Mouse (Mus musculus): ENCODE results near the gene Pias3. TPM values are rescaled to one million over a fixed set of nuclear protein-coding genes. Genes with fewer than 3 reads are reported as not detected.

Gene Pias3
- total and polyA plus RNA-seq, 2 experiments from 2014 or later = 29.8 to 32.9 TPM

DNA sequence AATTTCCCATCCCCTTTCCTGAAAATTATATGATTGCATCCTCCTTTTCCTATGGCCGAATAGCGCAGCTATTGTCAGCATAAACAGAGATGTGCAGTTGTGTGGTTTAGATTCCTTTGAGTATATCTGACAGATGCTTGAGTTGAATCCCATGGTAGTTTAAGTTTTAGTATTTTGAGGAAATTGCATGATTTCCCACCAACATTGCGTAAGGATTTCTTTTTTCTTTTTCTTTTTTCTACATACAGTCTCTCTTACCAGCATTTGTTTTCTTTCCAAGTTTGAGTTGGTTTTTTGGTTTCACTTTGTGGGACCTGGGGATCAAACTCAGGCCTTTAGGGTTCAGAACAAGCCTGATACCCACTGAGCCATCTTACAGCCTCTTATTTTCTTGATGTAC is 48.2 kb downstream of the Pias3 start:
- Histone ChIP-seq H3K9ac (no peak overlapping the region), H3K27ac (ENCODE audit: low read depth, low read length) (no peak overlapping the region), H3K4me1 (ENCODE audit: insufficient read depth) (no peaks in the 10 kb centered on the region), H3K27me3 (ENCODE audit: insufficient read depth, low read length) (no peaks in the 10 kb centered on the region), H3K4me3 (ENCODE audit: low read depth, low read length) (no peak overlapping the region), H3K4me2 (ENCODE audit: low read depth) (no peak overlapping the region), H3K36me3 (ENCODE audit: insufficient read depth) (no peaks in the 10 kb centered on the region), H3K9me3 (ENCODE audit: low read length) (no peaks in the 10 kb centered on the region)
- no peak for DNase-seq
- TF ChIP-seq CTCF (IDR thresholded peaks at IDR 0.05; ENCODE audit: low read depth) = no peak
- no peak for ATAC-seq
- WGBS = 96% methylated on average over 3 of the region's 3 CpGs

DNA sequence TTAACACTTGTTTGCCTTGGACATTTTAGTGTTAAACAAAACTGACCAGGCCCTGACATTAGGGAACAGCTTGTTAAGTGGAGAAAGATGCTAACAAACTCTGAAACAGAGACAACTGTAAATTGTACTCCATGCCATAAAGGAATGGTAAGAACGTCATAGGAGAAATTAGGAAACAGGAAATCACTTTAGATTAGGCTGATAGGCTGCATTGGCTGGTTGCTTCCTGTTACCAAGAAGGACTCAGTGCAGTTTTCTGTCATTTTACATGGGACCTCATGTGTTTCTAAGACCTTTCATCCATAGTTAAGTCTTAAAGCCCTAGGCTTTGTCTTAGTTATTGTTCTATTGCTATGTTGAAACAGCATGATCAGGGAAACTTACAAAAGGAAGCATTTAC is 50.6 kb downstream of the Pias3 start:
- no peak overlapping the region for H3K9ac ChIP-seq
- no peaks in the 10 kb centered on the region for H3K27me3 ChIP-seq (ENCODE audit: insufficient read depth, low read length)
- 83% methylated on average over 1 of the region's 1 CpGs for WGBS
- H3K27ac ChIP-seq (ENCODE audit: low read depth, low read length) = no peak overlapping the region
- H3K36me3 ChIP-seq (ENCODE audit: insufficient read depth) = no peaks in the 10 kb centered on the region
- ATAC-seq (no peak), DNase-seq (no peak)
- H3K4me2 ChIP-seq (ENCODE audit: low read depth) = no peak overlapping the region
- no peaks in the 10 kb centered on the region for H3K9me3 ChIP-seq (ENCODE audit: low read length)
- H3K4me1 ChIP-seq (ENCODE audit: insufficient read depth) = no peaks in the 10 kb centered on the region
- H3K4me3 ChIP-seq (ENCODE audit: low read depth, low read length) = no peak overlapping the region
- TF ChIP-seq CTCF (IDR thresholded peaks at IDR 0.05; ENCODE audit: low read depth) = no peak

Other genes starting within 250 kb of the Pias3 start
- gene BC107364, start 244.1 kb upstream of the Pias3 start, total RNA-seq (2014; rRNA removed) = not detected in 2 replicates
- not detected in 2 replicates for gene BC107364, start 244.1 kb upstream of the Pias3 start, polyA plus RNA-seq (2015; fragmentation: Nextera tagmentation; extraction: Ambion mirVana)
- gene Hfe2, start 171.2 kb upstream of the Pias3 start, total RNA-seq (2014; rRNA removed) = 0.54 and 1.6 TPM in 2 replicates
- 0.82 and 1.4 TPM in 2 replicates for gene Hfe2, start 171.2 kb upstream of the Pias3 start, polyA plus RNA-seq (2015; fragmentation: Nextera tagmentation; extraction: Ambion mirVana)
- 122 and 176 TPM in 2 replicates for gene Txnip, start 138.4 kb upstream of the Pias3 start, total RNA-seq (2014; rRNA removed)
- gene Txnip, start 138.4 kb upstream of the Pias3 start, polyA plus RNA-seq (2015; fragmentation: Nextera tagmentation; extraction: Ambion mirVana) = 116 and 135 TPM in 2 replicates
- gene Gm16253, start 119.4 kb upstream of the Pias3 start, total RNA-seq (2014; rRNA removed) = not detected in 2 replicates
- gene Gm16253, start 119.4 kb upstream of the Pias3 start, polyA plus RNA-seq (2015; fragmentation: Nextera tagmentation; extraction: Ambion mirVana) = not detected in 2 replicates
- gene Polr3gl, start 102.2 kb upstream of the Pias3 start, total RNA-seq (2014; rRNA removed) = 25.7 and 31.8 TPM in 2 replicates
- gene Polr3gl, start 102.2 kb upstream of the Pias3 start, polyA plus RNA-seq (2015; fragmentation: Nextera tagmentation; extraction: Ambion mirVana) = 27.8 and 35.9 TPM in 2 replicates
- 17.7 and 19.3 TPM in 2 replicates for gene Ankrd34a, start 99.7 kb upstream of the Pias3 start, total RNA-seq (2014; rRNA removed)
- gene Ankrd34a, start 99.7 kb upstream of the Pias3 start, polyA plus RNA-seq (2015; fragmentation: Nextera tagmentation; extraction: Ambion mirVana) = 17.6 and 19.2 TPM in 2 replicates
- gene Lix1l, start 95.2 kb upstream of the Pias3 start, total RNA-seq (2014; rRNA removed) = 53.5 and 59.9 TPM in 2 replicates
- 3.5 and 3.7 TPM in 2 replicates for gene Lix1l, start 95.2 kb upstream of the Pias3 start, polyA plus RNA-seq (2015; fragmentation: Nextera tagmentation; extraction: Ambion mirVana)
- 29.2 and 38.5 TPM in 2 replicates for gene Rbm8a, start 66.5 kb upstream of the Pias3 start, total RNA-seq (2014; rRNA removed)
- 110 and 120 TPM in 2 replicates for gene Rbm8a, start 66.5 kb upstream of the Pias3 start, polyA plus RNA-seq (2015; fragmentation: Nextera tagmentation; extraction: Ambion mirVana)
- gene Pex11b, start 61.0 kb upstream of the Pias3 start, total RNA-seq (2014; rRNA removed) = 39.0 and 42.5 TPM in 2 replicates
- 72.2 and 73.6 TPM in 2 replicates for gene Pex11b, start 61.0 kb upstream of the Pias3 start, polyA plus RNA-seq (2015; fragmentation: Nextera tagmentation; extraction: Ambion mirVana)
- 0.31 and 0.38 TPM in 2 replicates for gene Gm42957, start 60.9 kb upstream of the Pias3 start, total RNA-seq (2014; rRNA removed)
- 0.07 TPM in 1 of 2 replicates, not detected in the other for gene Gm42957, start 60.9 kb upstream of the Pias3 start, polyA plus RNA-seq (2015; fragmentation: Nextera tagmentation; extraction: Ambion mirVana)
- 2.2 and 2.8 TPM in 2 replicates for gene Itga10, start 50.8 kb upstream of the Pias3 start, total RNA-seq (2014; rRNA removed)
- 0.25 and 0.57 TPM in 2 replicates for gene Itga10, start 50.8 kb upstream of the Pias3 start, polyA plus RNA-seq (2015; fragmentation: Nextera tagmentation; extraction: Ambion mirVana)
- gene Ankrd35, start 26.3 kb upstream of the Pias3 start, total RNA-seq (2014; rRNA removed) = 4.6 and 7.1 TPM in 2 replicates
- gene Ankrd35, start 26.3 kb upstream of the Pias3 start, polyA plus RNA-seq (2015; fragmentation: Nextera tagmentation; extraction: Ambion mirVana) = 2.9 and 4.7 TPM in 2 replicates
- 5.6 and 8.4 TPM in 2 replicates for gene Nudt17, start 12.2 kb downstream of the Pias3 start, total RNA-seq (2014; rRNA removed)
- 11.0 and 11.7 TPM in 2 replicates for gene Nudt17, start 12.2 kb downstream of the Pias3 start, polyA plus RNA-seq (2015; fragmentation: Nextera tagmentation; extraction: Ambion mirVana)
- gene Polr3c, start 31.2 kb downstream of the Pias3 start, total RNA-seq (2014; rRNA removed) = 13.2 and 15.6 TPM in 2 replicates
- 19.5 and 28.4 TPM in 2 replicates for gene Polr3c, start 31.2 kb downstream of the Pias3 start, polyA plus RNA-seq (2015; fragmentation: Nextera tagmentation; extraction: Ambion mirVana)
- gene Rnf115, start 31.3 kb downstream of the Pias3 start, total RNA-seq (2014; rRNA removed) = 43.7 and 52.6 TPM in 2 replicates
- gene Rnf115, start 31.3 kb downstream of the Pias3 start, polyA plus RNA-seq (2015; fragmentation: Nextera tagmentation; extraction: Ambion mirVana) = 58.2 and 63.6 TPM in 2 replicates
- 2.0 TPM in 1 of 2 replicates, not detected in the other for gene Pdzk1, start 132.9 kb downstream of the Pias3 start, total RNA-seq (2014; rRNA removed)
- gene Pdzk1, start 132.9 kb downstream of the Pias3 start, polyA plus RNA-seq (2015; fragmentation: Nextera tagmentation; extraction: Ambion mirVana) = 0.11 and 0.19 TPM in 2 replicates
- not detected in 2 replicates for gene Cd160, start 133.0 kb downstream of the Pias3 start, total RNA-seq (2014; rRNA removed)
- 0.08 and 0.10 TPM in 2 replicates for gene Cd160, start 133.0 kb downstream of the Pias3 start, polyA plus RNA-seq (2015; fragmentation: Nextera tagmentation; extraction: Ambion mirVana)
- 1.2 and 1.5 TPM in 2 replicates for gene Gja5, start 208.3 kb downstream of the Pias3 start, total RNA-seq (2014; rRNA removed)
- 0.93 and 1.3 TPM in 2 replicates for gene Gja5, start 208.3 kb downstream of the Pias3 start, polyA plus RNA-seq (2015; fragmentation: Nextera tagmentation; extraction: Ambion mirVana)
- 17.8 and 24.1 TPM in 2 replicates for gene Gpr89, start 209.0 kb downstream of the Pias3 start, total RNA-seq (2014; rRNA removed)
- gene Gpr89, start 209.0 kb downstream of the Pias3 start, polyA plus RNA-seq (2015; fragmentation: Nextera tagmentation; extraction: Ambion mirVana) = 23.0 and 34.8 TPM in 2 replicates
- gene Gja8, start 229.6 kb downstream of the Pias3 start, total RNA-seq (2014; rRNA removed) = not detected in 2 replicates
- 0.02 and 0.04 TPM in 2 replicates for gene Gja8, start 229.6 kb downstream of the Pias3 start, polyA plus RNA-seq (2015; fragmentation: Nextera tagmentation; extraction: Ambion mirVana)